Mouse (Mus musculus): Measurements from ENCODE around the gene Gpc5. TPM values are rescaled to one million over a fixed set of nuclear protein-coding genes. Genes with fewer than 3 reads are reported as not detected.

The Gpc5 gene
- 0.08 and 0.11 TPM in 2 replicates for polyA plus RNA-seq (2015; fragmentation: Nextera tagmentation; extraction: Ambion mirVana)

DNA sequence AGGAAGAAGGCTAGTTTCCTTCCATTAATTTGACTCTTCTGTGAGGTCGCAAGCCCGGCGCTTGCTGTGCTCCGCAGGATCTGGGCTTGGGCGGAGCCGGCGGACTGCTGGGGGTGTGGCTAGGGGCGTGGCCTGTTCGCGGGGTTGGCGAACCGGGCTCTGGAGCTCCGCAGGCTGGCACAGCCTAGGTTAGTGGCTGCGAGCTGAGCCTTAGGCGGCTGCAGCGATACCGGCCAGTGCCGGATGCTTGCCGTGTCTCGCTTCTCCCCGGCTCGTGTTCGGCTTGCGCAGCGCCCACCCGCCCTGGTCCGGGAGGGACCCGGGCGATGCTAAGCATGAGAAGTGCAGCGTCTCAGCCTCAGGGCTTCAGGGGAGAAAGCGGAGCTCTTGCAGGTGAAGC lies at the start of gene Gpc5:
Gene Gpc5 (plus strand): TSS at position 135 of the 400 bp plus-strand sequence.

MicroRNAs within 50 kb of the gene (microRNA counts, 519-probe panel; counts per million panel counts)
- microRNA mmu-miR-18a: 296 counts per million, percentile 58 among the panel's probes with 10 or more counts
- microRNA mmu-miR-19a: 5,377 counts per million, percentile 89 among the panel's probes with 10 or more counts
- microRNA mmu-miR-19b: 5,337 counts per million, percentile 89 among the panel's probes with 10 or more counts
- 6,105 counts per million, percentile 92 among the panel's probes with 10 or more counts for microRNA mmu-miR-20a+mmu-miR-20b
- 296 counts per million, percentile 58 among the panel's probes with 10 or more counts for microRNA mmu-miR-92a

Small RNAs within 50 kb of the gene (microRNA-seq; reads per million reads assigned to microRNA genes)
- gene Mir17: 3,042 to 3,262 reads per million in 2 experiments
- 855 to 1,187 reads per million in 2 experiments for gene Mir18
- 12.8 to 17.8 reads per million in 2 experiments for gene Mir19a
- 1.6 to 3.6 reads per million in 2 experiments for gene Mir19b-1
- gene Mir20a: 866 to 1,081 reads per million in 2 experiments
- 951 to 993 reads per million in 2 experiments for gene Mir92-1
